Mouse (Mus musculus) stomach, embryonic 15.5 days (tissue): ENCODE results near the gene Gm49393. TPM values are rescaled to one million over a fixed set of nuclear protein-coding genes. Genes with fewer than 3 reads are reported as not detected.

Experiments
- polyA plus RNA-seq: library from polyadenylated mRNA; unstranded; fragments of >200 nt; fragmentation: Nextera tagmentation; extraction: Ambion mirVana; gene quantifications from 2 replicates; pipeline ENCODE4 v1.2.1, GENCODE M21; 2015

Gene Gm49393
- polyA plus RNA-seq, 1 experiment from 2014 or later, result not detected

Other genes with a start within 250 kb of the Gm49393 start
- gene BC051665, start 149.2 kb downstream of the Gm49393 start, polyA plus RNA-seq, result not detected in 2 replicates
- gene Ctsll3, start 132.7 kb downstream of the Gm49393 start, polyA plus RNA-seq, result not detected in 2 replicates
- gene 4930486L24Rik, start 71.1 kb downstream of the Gm49393 start, polyA plus RNA-seq, result not detected in 2 replicates
- gene Gm49392, start 38.7 kb downstream of the Gm49393 start, polyA plus RNA-seq, result 0.15 and 0.31 TPM in 2 replicates
- 2.7 and 2.9 TPM in 2 replicates for gene Ctla2b, start 38.1 kb downstream of the Gm49393 start, polyA plus RNA-seq
- gene Tpbpb, start 30.7 kb downstream of the Gm49393 start, polyA plus RNA-seq, result not detected in 2 replicates
- 2.8 and 3.1 TPM in 2 replicates for gene Gm49391, start 981 bp upstream of the Gm49393 start, polyA plus RNA-seq
- 27.4 and 29.7 TPM in 2 replicates for gene Ctla2a, start 1.0 kb upstream of the Gm49393 start, polyA plus RNA-seq
- not detected in 2 replicates for gene Tpbpa, start 6.4 kb upstream of the Gm49393 start, polyA plus RNA-seq
- gene Ctsj, start 70.4 kb upstream of the Gm49393 start, polyA plus RNA-seq, result not detected in 2 replicates
- gene Ctsq, start 105.0 kb upstream of the Gm49393 start, polyA plus RNA-seq, result not detected in 2 replicates
- not detected in 2 replicates for gene Ctsr, start 228.7 kb upstream of the Gm49393 start, polyA plus RNA-seq